Mouse (Mus musculus) large intestine, adult 2 months (tissue): ENCODE data around the gene Pmpcb. TPM values are rescaled to one million over a fixed set of nuclear protein-coding genes. Genes with fewer than 3 reads are reported as not detected.

Experiments used
- DNase-seq: peaks from one replicate; pipeline ENCODE4 v3.0.0-alpha.2; 2012; ENCODE audit warnings: low read depth, low spot score
- WGBS: fragments of 180-500 bp; shearing (Covaris S2); methylation state at CpG from one replicate; pipeline ENCODE4 v1.1.7; 2018; 5-methylcytosine and 5-hydroxymethylcytosine counted together
- polyA plus RNA-seq: library from polyadenylated mRNA; depleted of rRNA; stranded (reverse); fragments of >200 nt; gene quantifications from 2 replicates; pipeline ENCODE4 v1.2.3, GENCODE M21; 2012

Pmpcb gene
- polyA plus RNA-seq, 1 experiment = 37.7 TPM

GRCm38 (mm10) chr5:21724872-21725271 is 12.1 kb upstream of the Pmpcb start:
- 56% methylated on average over 7 of the region's 7 CpGs for WGBS
- DNase-seq = no peak

- 84% methylated on average over 5 of the region's 5 CpGs for WGBS
- DNase-seq = no peak
Measured at GRCm38 (mm10) chr5:21729107-21729506, 7.8 kb upstream of the Pmpcb start.

- DNase-seq = no peak
- 88% methylated on average over 3 of the region's 3 CpGs for WGBS
Measured at GRCm38 (mm10) chr5:21732177-21732911, 4.6 kb upstream of the Pmpcb start.

GRCm38 (mm10) chr5:21732930-21733329 is 4.0 kb upstream of the Pmpcb start:
- no peak for DNase-seq
- 13% methylated on average over 8 of the region's 8 CpGs for WGBS

GRCm38 (mm10) chr5:21735100-21735499 is 1.8 kb upstream of the Pmpcb start:
- WGBS = 78% methylated on average over 20 of the region's 20 CpGs
- DNase-seq = no peak

- 18% methylated on average over 10 of the region's 10 CpGs for WGBS
- DNase-seq = peak; percentile 74
Measured at GRCm38 (mm10) chr5:21735584-21735983, 1.4 kb upstream of the Pmpcb start.

GRCm38 (mm10) chr5:21736046-21736445 is 895 bp upstream of the Pmpcb start:
- DNase-seq = no peak
- WGBS = 79% methylated on average over 11 of the region's 11 CpGs

- no peak for DNase-seq
Measured at GRCm38 (mm10) chr5:21737620-21738019, 679 bp downstream of the Pmpcb start.

GRCm38 (mm10) chr5:21739120-21739519 is 2.2 kb downstream of the Pmpcb start:
- no peak for DNase-seq
- 80% methylated on average over 11 of the region's 11 CpGs for WGBS

More at GRCm38 (mm10) chr5:21737620-21738019, 679 bp downstream of the Pmpcb start:
- 8% methylated on average over 10 of the region's 10 CpGs for WGBS

- no peak for DNase-seq
- WGBS = 89% methylated on average over 13 of the region's 13 CpGs
Measured at GRCm38 (mm10) chr5:21739881-21740280, 2.9 kb downstream of the Pmpcb start.

GRCm38 (mm10) chr5:21743606-21744005 is 6.7 kb downstream of the Pmpcb start:
- no peak for DNase-seq
- 95% methylated on average over 10 of the region's 10 CpGs for WGBS

GRCm38 (mm10) chr5:21744651-21745050 is 7.7 kb downstream of the Pmpcb start:
- no peak for DNase-seq

GRCm38 (mm10) chr5:21745966-21746365 is 9.0 kb downstream of the Pmpcb start:
- DNase-seq = no peak
- WGBS = 97% methylated on average over 7 of the region's 8 CpGs

- 88% methylated on average over 4 of the region's 4 CpGs for WGBS
- DNase-seq = no peak
Measured at GRCm38 (mm10) chr5:21768506-21768905, 31.6 kb downstream of the Pmpcb start.

GRCm38 (mm10) chr5:21769841-21770240 is 32.9 kb downstream of the Pmpcb start:
- no peak for DNase-seq
- WGBS = 93% methylated on average over 6 of the region's 6 CpGs

GRCm38 (mm10) chr5:21776491-21776890 is 39.5 kb downstream of the Pmpcb start:
- DNase-seq = no peak
- 82% methylated on average over 6 of the region's 6 CpGs for WGBS

- no peak for DNase-seq
- WGBS = under 1% methylated on average over 51 of the region's 51 CpGs
Measured at GRCm38 (mm10) chr5:21784161-21785052, 47.5 kb downstream of the Pmpcb start.

- peak; percentile 74 for DNase-seq
- under 1% methylated on average over 37 of the region's 37 CpGs for WGBS
Measured at GRCm38 (mm10) chr5:21785053-21785452, 48.1 kb downstream of the Pmpcb start, which contains the start of the genes Dnajc2 and Psmc2. Gene Dnajc2, minus strand, starts transcription at chr5:21785251. Gene Psmc2, plus strand, starts transcription at chr5:21785283.

GRCm38 (mm10) chr5:21785776-21786175 is 48.8 kb downstream of the Pmpcb start:
- 79% methylated on average over 7 of the region's 7 CpGs for WGBS
- DNase-seq = no peak
